Mouse (Mus musculus): ENCODE measurements around the gene Sap18. TPM values are rescaled to one million over a fixed set of nuclear protein-coding genes. Genes with fewer than 3 reads are reported as not detected.
"Not testable (repeated sequence)": the region's sequence is repeated elsewhere in the genome, so short reads cannot be mapped to it uniquely, and the experiment has no call there.

Gene Sap18
- polyA plus RNA-seq, 1 experiment from 2014 or later = 11.1 TPM

GRCm38 (mm10) chr14:57848646-57849045, 50.7 kb downstream of the Sap18 start:
- no peaks in the 10 kb centered on the region for H3K4me1 ChIP-seq (ENCODE audit: insufficient read depth)
- no peaks in the 10 kb centered on the region for H3K27me3 ChIP-seq (ENCODE audit: insufficient read depth, low read length)
- 0 out of 2 replicates have a peak, but pooled peaks cover 8% of the 10 kb centered on the region for H3K36me3 ChIP-seq (replicated peaks; ENCODE audit: insufficient read depth, low read length)
- 90% methylated on average over 2 of the region's 2 CpGs for WGBS (ENCODE audit: insufficient replicate concordance)
- no peak overlapping the region for H3K27ac ChIP-seq (ENCODE audit: low read depth)
- DNase-seq (no peak), ATAC-seq (no peak)
- no peak overlapping the region for H3K9ac ChIP-seq (replicated peaks)
- no peak overlapping the region for H3K4me3 ChIP-seq (ENCODE audit: low read depth, low read length)
- no peaks in the 10 kb centered on the region for H3K9me3 ChIP-seq (ENCODE audit: low read length)
- TF ChIP-seq CTCF (IDR thresholded peaks at IDR 0.05; ENCODE audit: low read depth) (no peak), EP300 (IDR thresholded peaks at IDR 0.05; ENCODE audit: low read depth) (no peak)
- no peak overlapping the region for H3K4me2 ChIP-seq (ENCODE audit: low read depth, low read length)

DNA sequence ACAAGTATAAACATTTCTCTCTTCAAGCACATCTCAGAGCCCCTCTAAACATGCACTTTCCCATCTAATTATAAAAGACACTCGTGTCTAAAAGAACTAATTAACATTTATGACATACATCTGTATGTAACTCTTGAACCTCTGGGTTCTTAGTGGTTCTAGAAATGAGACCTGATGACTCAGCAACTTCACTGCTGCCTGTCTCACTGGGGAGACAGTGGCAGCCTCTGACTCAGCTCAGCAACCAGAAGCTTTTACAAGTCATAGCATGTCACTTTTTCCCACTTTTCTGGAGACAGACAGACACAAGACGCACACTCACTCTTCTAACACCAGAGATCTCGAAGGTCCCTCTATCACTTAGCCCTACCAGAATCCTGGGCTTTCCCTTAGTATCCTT, 52.4 kb downstream of the Sap18 start:
- TF ChIP-seq CTCF (IDR thresholded peaks at IDR 0.05; ENCODE audit: low read depth) (no peak), EP300 (IDR thresholded peaks at IDR 0.05; ENCODE audit: low read depth) (no peak)
- Histone ChIP-seq H3K4me3 (ENCODE audit: low read depth, low read length) (no peak overlapping the region), H3K4me1 (ENCODE audit: insufficient read depth) (no peaks in the 10 kb centered on the region), H3K36me3 (replicated peaks; ENCODE audit: insufficient read depth, low read length) (0 out of 2 replicates have a peak, but pooled peaks cover 8% of the 10 kb centered on the region), H3K9ac (replicated peaks) (no peak overlapping the region), H3K27me3 (ENCODE audit: insufficient read depth, low read length) (no peaks in the 10 kb centered on the region), H3K4me2 (ENCODE audit: low read depth, low read length) (no peak overlapping the region), H3K9me3 (ENCODE audit: low read length) (no peaks in the 10 kb centered on the region), H3K27ac (ENCODE audit: low read depth) (no peak overlapping the region)
- ATAC-seq (no peak), DNase-seq (no peak)
- WGBS (ENCODE audit: insufficient replicate concordance) = 76% methylated on average over 3 of the region's 3 CpGs

DNA sequence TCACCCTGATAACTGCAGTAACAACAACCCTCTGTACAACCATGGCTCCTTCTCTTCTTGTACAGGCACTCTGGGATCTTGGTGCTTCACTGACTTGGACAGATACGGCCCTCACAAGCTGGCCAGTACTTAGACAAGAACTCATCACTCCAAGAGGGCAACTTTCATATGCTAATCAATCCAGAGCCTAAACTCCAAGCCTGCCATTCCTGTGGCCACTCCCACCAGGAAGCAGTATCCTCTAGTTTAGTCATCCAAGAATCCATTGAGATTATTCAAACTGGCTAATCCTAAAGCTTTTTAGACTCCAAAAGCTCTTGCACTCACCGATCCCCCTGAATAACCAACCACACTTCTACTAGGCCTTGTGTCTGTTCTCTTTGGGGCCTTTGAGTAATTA, 55.0 kb downstream of the Sap18 start:
- Histone ChIP-seq H3K36me3 (replicated peaks; ENCODE audit: insufficient read depth, low read length) (peaks cover 10% of the 10 kb centered on the region; the same call in 1 of the 2 replicates), H3K4me1 (ENCODE audit: insufficient read depth) (no peaks in the 10 kb centered on the region), H3K27me3 (ENCODE audit: insufficient read depth, low read length) (no peaks in the 10 kb centered on the region), H3K9me3 (ENCODE audit: low read length) (no peaks in the 10 kb centered on the region), H3K27ac (ENCODE audit: low read depth) (no peak overlapping the region), H3K9ac (replicated peaks) (no peak overlapping the region), H3K4me3 (ENCODE audit: low read depth, low read length) (no peak overlapping the region), H3K4me2 (ENCODE audit: low read depth, low read length) (no peak overlapping the region)
- WGBS (ENCODE audit: insufficient replicate concordance) = 82% methylated on average over 2 of the region's 2 CpGs
- DNase-seq = no peak
- no peak for ATAC-seq
- TF ChIP-seq EP300 (IDR thresholded peaks at IDR 0.05; ENCODE audit: low read depth) (no peak), CTCF (IDR thresholded peaks at IDR 0.05; ENCODE audit: low read depth) (no peak)

DNA sequence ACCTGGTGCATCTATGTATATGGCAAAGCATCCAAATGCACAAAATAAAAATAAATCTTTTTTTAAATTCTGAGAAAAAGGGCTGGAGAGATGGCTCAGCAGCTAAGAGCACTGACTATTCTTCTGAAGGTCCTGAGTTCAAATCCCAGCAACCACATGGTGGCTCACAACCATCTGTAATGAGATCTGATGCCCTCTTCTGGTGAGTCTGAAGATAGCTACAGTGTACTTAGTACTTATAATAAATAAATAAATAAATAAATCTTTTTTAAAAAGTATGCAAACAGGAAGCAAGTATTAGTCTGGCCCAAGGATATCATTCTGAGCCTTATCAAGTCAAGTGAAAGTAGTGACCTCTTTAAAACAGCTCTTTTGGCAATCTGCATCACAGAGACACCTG, 58.1 kb downstream of the Sap18 start:
- not testable (repeated sequence) for H3K4me1 ChIP-seq (ENCODE audit: insufficient read depth); H3K27ac ChIP-seq (ENCODE audit: low read depth); H3K9me3 ChIP-seq (ENCODE audit: low read length); H3K36me3 ChIP-seq (replicated peaks; ENCODE audit: insufficient read depth, low read length); H3K9ac ChIP-seq (replicated peaks); H3K4me3 ChIP-seq (ENCODE audit: low read depth, low read length); H3K4me2 ChIP-seq (ENCODE audit: low read depth, low read length); H3K27me3 ChIP-seq (ENCODE audit: insufficient read depth, low read length); ATAC-seq; DNase-seq
- TF ChIP-seq CTCF (IDR thresholded peaks at IDR 0.05; ENCODE audit: low read depth) = peak; percentile 20; the same call in 1 of the 2 replicates

Small RNA genes lying within 50 kb of the gene (microRNA-seq; reads per million reads assigned to microRNA genes)
- not detected for gene Mir3077

Other genes starting within 250 kb of the Sap18 start
- gene Eef1akmt1, start 226.6 kb upstream of the Sap18 start, polyA plus RNA-seq (2015; fragmentation: Nextera tagmentation; extraction: Ambion mirVana) = 17.6 and 17.7 TPM in 2 replicates
- 4.9 and 5.0 TPM in 2 replicates for gene Xpo4, start 132.8 kb upstream of the Sap18 start, polyA plus RNA-seq (2015; fragmentation: Nextera tagmentation; extraction: Ambion mirVana)
- not detected in 2 replicates for gene Gm49361, start 52.1 kb upstream of the Sap18 start, polyA plus RNA-seq (2015; fragmentation: Nextera tagmentation; extraction: Ambion mirVana)
- 4.7 and 4.9 TPM in 2 replicates for gene Lats2, start 39.8 kb upstream of the Sap18 start, polyA plus RNA-seq (2015; fragmentation: Nextera tagmentation; extraction: Ambion mirVana)
- gene Ska3, start 28.0 kb downstream of the Sap18 start, polyA plus RNA-seq (2015; fragmentation: Nextera tagmentation; extraction: Ambion mirVana) = 5.5 and 7.0 TPM in 2 replicates
- 160 and 163 TPM in 2 replicates for gene Mrpl57, start 28.1 kb downstream of the Sap18 start, polyA plus RNA-seq (2015; fragmentation: Nextera tagmentation; extraction: Ambion mirVana)
- gene Zdhhc20, start 92.1 kb downstream of the Sap18 start, polyA plus RNA-seq (2015; fragmentation: Nextera tagmentation; extraction: Ambion mirVana) = 10.0 and 12.9 TPM in 2 replicates
- 37.2 and 37.6 TPM in 2 replicates for gene Micu2, start 201.1 kb downstream of the Sap18 start, polyA plus RNA-seq (2015; fragmentation: Nextera tagmentation; extraction: Ambion mirVana)